Mouse (Mus musculus): ENCODE results near the gene Gpx1.

DNA sequence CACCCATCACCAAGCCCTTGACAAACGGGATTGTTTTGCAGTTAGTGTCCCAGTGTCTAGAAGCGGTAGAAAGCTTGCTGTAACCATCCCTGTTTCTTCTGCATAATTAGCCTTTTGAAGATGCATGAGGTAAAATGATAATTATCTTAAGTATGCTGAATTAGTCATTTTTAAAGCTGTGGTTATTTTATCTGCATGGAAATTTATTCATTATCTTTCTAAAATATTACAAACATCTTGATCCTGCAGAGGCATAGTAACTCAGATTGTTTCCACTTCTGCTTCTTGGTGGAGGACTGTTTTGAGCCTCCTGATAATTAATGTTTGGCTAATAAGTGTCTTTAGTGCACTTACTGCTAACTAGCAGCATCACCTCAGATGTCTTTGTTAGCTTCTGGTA lies 20.2 kb upstream of the Gpx1 start:
- TF ChIP-seq CTCF (IDR thresholded peaks at IDR 0.05; ENCODE audit: insufficient read depth, low read depth, low read length) (no peak), POLR2A (IDR thresholded peaks at IDR 0.05; ENCODE audit: insufficient read depth, low read depth, low read length) (no peak)

All from olfactory bulb, adult 2 months (tissue).